In the genomic region with DNA sequence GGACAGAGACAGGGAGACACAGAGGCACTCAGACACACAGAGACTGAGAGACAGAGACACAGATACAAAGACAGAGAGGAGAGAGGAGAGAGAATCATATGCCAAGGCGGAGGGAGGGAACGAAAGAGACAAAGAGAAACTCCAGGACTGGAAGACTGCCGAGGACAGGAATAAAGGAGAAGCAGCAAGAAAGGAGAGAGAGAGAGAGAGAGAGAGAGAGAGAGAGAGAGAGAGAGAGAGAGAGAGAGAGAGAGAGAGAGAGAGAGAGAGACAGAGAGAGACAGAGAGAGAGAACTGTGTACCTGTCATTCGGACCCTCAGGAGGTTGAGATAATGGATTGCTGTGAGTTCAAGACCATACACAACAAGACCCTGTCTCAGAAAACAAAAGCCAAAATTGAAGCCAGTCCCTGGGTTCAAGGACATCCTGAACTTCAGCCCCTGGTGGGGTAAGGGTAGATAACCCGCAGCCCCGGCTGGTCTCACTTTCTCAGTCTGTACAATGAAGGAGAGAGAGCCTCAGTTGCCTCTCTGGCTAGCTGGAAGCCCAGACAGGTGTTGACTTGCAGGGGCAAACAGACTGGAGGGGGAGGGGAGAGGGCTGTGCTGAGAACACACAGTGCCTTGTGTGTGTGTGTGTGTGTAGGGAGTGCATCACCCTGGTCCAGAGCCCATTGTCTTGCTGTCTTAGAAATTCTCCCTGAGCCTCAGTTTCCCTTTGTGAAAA, we compare ENCODE assay signal across 8 mouse cellular contexts. TPM values are rescaled to one million over a fixed set of nuclear protein-coding genes. Genes with fewer than 3 reads are reported as not detected.
DNase-seq lines count a peak whose midpoint lies in the region; ATAC-seq and TF ChIP-seq lines count a peak whose summit lies in the region.

No protein-coding gene starts in this region.

- peak overlapping the region; percentile 84 for H3K9ac ChIP-seq in midbrain, embryonic 12.5 days (replicated peaks)

- H3K4me2 ChIP-seq in midbrain, embryonic 12.5 days (replicated peaks): peak overlapping the region; percentile 95

- H3K27ac ChIP-seq in kidney, adult 2 months (ENCODE audit: insufficient read depth, low read depth, low read length): peak overlapping the region; percentile 65
- H3K27ac ChIP-seq in hindbrain, embryonic 10.5 days: peak overlapping the region; percentile 94
- peak overlapping the region; percentile 83 for H3K27ac ChIP-seq in midbrain, embryonic 12.5 days (replicated peaks)

- in situ Hi-C loops in Patski (cut with MboI; ENCODE audit: low pct_unique_long_range_greater_than_20kb): no loop called here

- CTCF ChIA-PET in Patski (lab: Charles Lee): no interaction called here

- H3K9me3 ChIP-seq in hindbrain, embryonic 10.5 days: no peaks in the 10 kb centered on the region
- H3K9me3 ChIP-seq in midbrain, embryonic 12.5 days: no peaks in the 10 kb centered on the region

- WGBS in kidney, adult 2 months: 31% methylated on average over 5 of the region's 6 CpGs
- WGBS in hindbrain, embryonic 10.5 days: 26% methylated on average over 6 of the region's 6 CpGs
- 16% methylated on average over 6 of the region's 6 CpGs for WGBS in midbrain, embryonic 12.5 days

- TF ChIP-seq CTCF in kidney, adult 2 months (conservative IDR thresholded peaks at IDR 0.05; ENCODE audit: insufficient read depth, insufficient read length, low read depth, low read length): no peak
- no peak for TF ChIP-seq CTCF in Patski (IDR thresholded peaks at IDR 0.05)

- TF ChIP-seq POLR2A in kidney, adult 2 months (IDR thresholded peaks at IDR 0.05; ENCODE audit: low read depth, low read length): no peak

- H3K27me3 ChIP-seq in kidney, adult 2 months (replicated peaks; ENCODE audit: control insufficient read depth, insufficient read depth, low read length): no peaks in the 10 kb centered on the region
- H3K27me3 ChIP-seq in Patski: no peaks in the 10 kb centered on the region
- H3K27me3 ChIP-seq in hindbrain, embryonic 10.5 days (ENCODE audit: insufficient read depth, poor library complexity, severe bottlenecking): peaks cover 21% of the 10 kb centered on the region
- peaks cover 17% of the 10 kb centered on the region for H3K27me3 ChIP-seq in midbrain, embryonic 12.5 days

- no peak for DNase-seq in kidney, adult 2 months
- no peak for DNase-seq in kidney, adult 18-20 months
- no peak for DNase-seq in Patski (ENCODE audit: low read depth, low spot score)
- no peak for DNase-seq in hindbrain, embryonic 10.5 days (ENCODE audit: low spot score)
- no peak for DNase-seq in Muller cell, postnatal 12 days (ENCODE audit: inconsistent ontology term)
- DNase-seq in ovary, adult 18-20 months (ENCODE audit: low spot score): no peak
- no peak for DNase-seq in gastrocnemius, postnatal 10 days

- no peaks in the 10 kb centered on the region for H3K36me3 ChIP-seq in kidney, adult 2 months (ENCODE audit: control insufficient read depth, insufficient read depth, low read length)
- H3K36me3 ChIP-seq in hindbrain, embryonic 10.5 days: peaks cover 24% of the 10 kb centered on the region
- H3K36me3 ChIP-seq in midbrain, embryonic 12.5 days: peaks cover 9% of the 10 kb centered on the region; the same call in 1 of the 2 replicates

- peak overlapping the region; percentile 91 for H3K4me3 ChIP-seq in kidney, adult 2 months (ENCODE audit: insufficient read depth, low read depth, low read length)
- peak overlapping the region; percentile 99 for H3K4me3 ChIP-seq in hindbrain, embryonic 10.5 days
- peak overlapping the region; percentile 98 for H3K4me3 ChIP-seq in midbrain, embryonic 12.5 days

- peak; percentile 14 for ATAC-seq in Patski
- no peak for ATAC-seq in midbrain, embryonic 12.5 days (ENCODE audit: low FRiP score, low read depth)

- POLR2A ChIA-PET in Patski (lab: Charles Lee): no interaction called here

- no peaks in the 10 kb centered on the region for H3K4me1 ChIP-seq in kidney, adult 2 months (ENCODE audit: control insufficient read depth, insufficient read depth, low read length)
- peaks cover 52% of the 10 kb centered on the region for H3K4me1 ChIP-seq in hindbrain, embryonic 10.5 days (replicated peaks)
- H3K4me1 ChIP-seq in midbrain, embryonic 12.5 days: peaks cover 31% of the 10 kb centered on the region

RNA-seq across cellular contexts. Expression of a gene that starts 0.7 kb away (rescaled TPM):
- polyA plus RNA-seq in kidney, adult 2 months (2012; rRNA removed): 16.1 and 18.2 TPM in 2 replicates
- 34.8 TPM for polyA plus RNA-seq in Patski (2021)
- 9.3 and 13.6 TPM in 2 replicates for polyA plus RNA-seq in hindbrain, embryonic 10.5 days (2016; fragmentation: Nextera tagmentation; extraction: Ambion mirVana)
- 16.4 and 20.9 TPM in 2 replicates for polyA plus RNA-seq in midbrain, embryonic 12.5 days (2016; fragmentation: Nextera tagmentation; extraction: Ambion mirVana)
- total RNA-seq in gastrocnemius, postnatal 10 days (2021): 10 to 100 TPM; 12.2 to 16.4 TPM

RNA-seq across cellular contexts. Expression of a gene that starts 3.8 kb away (rescaled TPM):
- polyA plus RNA-seq in kidney, adult 2 months (2012; rRNA removed): 41.6 and 46.6 TPM in 2 replicates
- not detected for polyA plus RNA-seq in Patski (2021)
- polyA plus RNA-seq in hindbrain, embryonic 10.5 days (2016; fragmentation: Nextera tagmentation; extraction: Ambion mirVana): 0.39 and 0.80 TPM in 2 replicates
- polyA plus RNA-seq in midbrain, embryonic 12.5 days (2016; fragmentation: Nextera tagmentation; extraction: Ambion mirVana): 0.42 and 0.61 TPM in 2 replicates
- total RNA-seq in gastrocnemius, postnatal 10 days (2021): under 1 TPM; 0.59 to 0.86 TPM

RNA-seq across cellular contexts. Expression of a gene that starts 48.9 kb away (rescaled TPM):
- 8.6 and 10.3 TPM in 2 replicates for polyA plus RNA-seq in kidney, adult 2 months (2012; rRNA removed)
- polyA plus RNA-seq in Patski (2021): 9.8 TPM
- 2.4 and 3.8 TPM in 2 replicates for polyA plus RNA-seq in hindbrain, embryonic 10.5 days (2016; fragmentation: Nextera tagmentation; extraction: Ambion mirVana)
- polyA plus RNA-seq in midbrain, embryonic 12.5 days (2016; fragmentation: Nextera tagmentation; extraction: Ambion mirVana): 4.3 and 5.0 TPM in 2 replicates
- 1 to 10 TPM; 2.2 to 2.4 TPM for total RNA-seq in gastrocnemius, postnatal 10 days (2021)

RNA-seq across cellular contexts. Expression of a gene that starts 48.9 kb away (rescaled TPM):
- polyA plus RNA-seq in kidney, adult 2 months (2012; rRNA removed): 62.3 and 74.6 TPM in 2 replicates
- polyA plus RNA-seq in Patski (2021): 36.5 TPM
- polyA plus RNA-seq in hindbrain, embryonic 10.5 days (2016; fragmentation: Nextera tagmentation; extraction: Ambion mirVana): 68.8 and 71.4 TPM in 2 replicates
- polyA plus RNA-seq in midbrain, embryonic 12.5 days (2016; fragmentation: Nextera tagmentation; extraction: Ambion mirVana): 41.5 and 41.7 TPM in 2 replicates
- total RNA-seq in gastrocnemius, postnatal 10 days (2021): 10 to 100 TPM; 24.6 to 26.5 TPM

RNA-seq across cellular contexts. Expression of a gene that starts 54.7 kb away (rescaled TPM):
- polyA plus RNA-seq in kidney, adult 2 months (2012; rRNA removed): 2.0 and 420 TPM in 2 replicates
- not detected for polyA plus RNA-seq in Patski (2021)
- not detected in 2 replicates for polyA plus RNA-seq in hindbrain, embryonic 10.5 days (2016; fragmentation: Nextera tagmentation; extraction: Ambion mirVana)
- 0.12 TPM in 1 of 2 replicates, not detected in the other for polyA plus RNA-seq in midbrain, embryonic 12.5 days (2016; fragmentation: Nextera tagmentation; extraction: Ambion mirVana)
- total RNA-seq in gastrocnemius, postnatal 10 days (2021): over 10,000 TPM; 22,462 to 26,486 TPM

Comparison
In these comparisons a context has a peak if more than half of its experiments do, and no peak if none do; other contexts are left out.
1. RNA of a gene that starts 3.8 kb away (polyA plus RNA-seq): 41.6 to 46.6 TPM in kidney, adult 2 months; 0.42 to 0.61 TPM in midbrain, embryonic 12.5 days, 0.39 to 0.80 TPM in hindbrain, embryonic 10.5 days and not detected in Patski (single experiment); every median in the first group is over 10 times any median in the second.
2. Peak in every context shown above with its lines, with median percentiles within 50 percentile points of each other: H3K27ac ChIP-seq and H3K4me3 ChIP-seq.